Mouse (Mus musculus) induced T-regulatory cell, adult 2 months (primary cell): ENCODE measurements around the gene Slc25a22.

Experiments
- DNase-seq: peaks from one replicate; pipeline ENCODE4 v3.0.0-alpha.2; 2012; ENCODE audit warnings: low read depth

The Slc25a22 gene

GRCm38 (mm10) chr7:141472226-141472625, 34.5 kb upstream of the Slc25a22 start:
- DNase-seq = no peak

GRCm38 (mm10) chr7:141471236-141471635, 33.5 kb upstream of the Slc25a22 start:
- no peak for DNase-seq

- DNase-seq = no peak
Observed at GRCm38 (mm10) chr7:141470637-141470944, 32.9 kb upstream of the Slc25a22 start.

DNA sequence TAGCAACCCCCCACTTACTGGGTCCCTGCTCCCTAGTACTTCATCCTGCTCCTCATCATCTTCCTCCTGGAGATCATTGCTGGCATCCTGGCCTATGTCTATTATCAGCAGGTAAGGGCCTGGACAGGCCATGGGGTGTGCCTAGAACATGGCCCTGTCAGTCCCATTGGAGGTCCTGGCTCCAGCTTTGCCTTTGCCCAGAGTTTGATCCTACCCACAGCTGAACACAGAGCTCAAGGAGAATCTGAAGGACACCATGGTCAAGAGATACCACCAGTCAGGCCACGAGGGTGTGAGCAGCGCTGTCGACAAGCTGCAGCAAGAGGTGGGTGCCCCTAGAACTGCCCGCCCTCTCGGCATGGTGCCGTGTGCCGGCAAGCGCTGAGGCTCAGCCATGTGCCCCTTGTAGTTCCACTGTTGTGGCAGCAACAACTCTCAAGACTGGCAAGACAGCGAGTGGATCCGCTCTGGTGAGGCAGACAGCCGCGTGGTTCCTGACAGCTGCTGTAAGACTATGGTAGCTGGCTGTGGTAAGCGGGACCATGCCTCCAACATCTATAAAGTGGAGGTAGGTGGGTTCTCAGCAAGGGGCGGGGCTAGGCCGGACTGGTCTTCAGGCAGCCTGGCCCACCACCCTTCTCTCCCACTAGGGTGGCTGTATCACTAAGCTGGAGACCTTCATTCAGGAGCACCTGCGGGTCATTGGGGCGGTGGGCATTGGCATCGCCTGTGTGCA, 32.4 kb upstream of the Slc25a22 start:
- no peak for DNase-seq

DNA sequence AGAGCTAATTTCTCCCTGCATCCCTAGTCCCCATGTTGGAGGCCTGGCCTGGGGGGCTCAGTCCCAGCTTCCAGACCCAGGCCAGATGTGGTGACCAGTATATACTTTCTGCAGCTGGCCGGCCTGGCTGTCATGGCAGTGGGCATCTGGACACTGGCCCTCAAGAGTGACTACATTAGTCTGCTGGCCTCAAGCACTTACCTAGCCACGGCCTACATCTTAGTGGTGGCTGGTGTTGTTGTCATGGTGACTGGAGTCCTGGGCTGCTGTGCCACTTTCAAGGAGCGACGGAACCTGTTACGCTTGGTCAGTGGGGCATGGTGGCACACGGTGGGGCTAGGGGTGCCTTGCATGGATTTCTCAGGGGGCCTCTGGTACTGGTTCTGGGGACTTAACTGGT, 31.7 kb upstream of the Slc25a22 start:
- no peak for DNase-seq

DNA sequence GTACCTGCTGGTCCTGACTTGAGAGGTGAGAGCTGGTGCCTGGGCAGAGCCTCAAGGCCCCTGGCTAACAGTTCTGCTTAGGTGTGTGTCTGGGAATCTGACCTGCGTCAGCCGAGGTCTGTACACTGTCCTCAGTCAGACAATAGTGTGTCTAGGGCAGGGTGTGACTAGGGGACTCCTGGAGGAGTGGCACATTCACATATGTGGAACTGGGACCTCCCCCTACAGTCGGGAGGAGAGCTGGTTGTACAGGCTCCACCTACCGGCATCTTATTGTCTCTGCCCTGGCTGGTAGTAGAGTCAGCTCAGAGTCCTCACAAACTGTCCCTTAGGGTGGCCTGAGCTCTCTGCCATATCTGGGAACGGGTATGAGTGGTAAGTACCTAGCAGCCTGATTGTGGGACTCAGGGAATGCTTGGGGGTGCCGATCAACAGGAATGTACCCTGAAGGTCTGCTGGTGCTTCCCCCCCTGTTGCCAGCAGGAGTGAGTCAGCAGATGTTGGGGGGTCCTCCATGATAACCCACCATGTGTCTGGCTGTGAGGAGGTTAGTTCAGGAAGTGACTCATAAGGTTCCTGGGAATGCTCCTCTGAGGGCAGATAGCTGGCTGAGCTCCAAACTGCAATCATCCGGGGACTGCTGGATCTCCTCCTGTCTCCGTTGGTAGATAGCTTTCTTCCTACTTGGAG, 31.0 kb upstream of the Slc25a22 start:
- peak; percentile 75 for DNase-seq

DNA sequence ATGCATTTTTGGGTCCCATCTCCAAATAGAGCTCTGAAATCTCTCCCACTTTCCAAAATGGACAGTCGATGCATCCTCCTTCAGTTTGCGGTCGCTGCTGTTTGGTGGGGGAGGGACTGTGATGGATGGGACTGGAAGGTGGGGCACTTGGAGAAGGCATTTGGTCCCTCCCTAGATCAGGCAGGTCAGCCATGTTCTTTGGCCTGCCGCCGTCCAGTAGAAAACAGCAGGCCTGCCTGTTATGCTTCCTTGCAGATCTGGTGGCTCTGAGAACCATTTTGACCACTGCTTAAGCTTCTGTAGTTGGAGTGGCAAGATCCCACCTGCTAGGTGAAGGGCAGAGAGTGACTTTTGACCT, 30.5 kb upstream of the Slc25a22 start:
- DNase-seq = no peak

DNA sequence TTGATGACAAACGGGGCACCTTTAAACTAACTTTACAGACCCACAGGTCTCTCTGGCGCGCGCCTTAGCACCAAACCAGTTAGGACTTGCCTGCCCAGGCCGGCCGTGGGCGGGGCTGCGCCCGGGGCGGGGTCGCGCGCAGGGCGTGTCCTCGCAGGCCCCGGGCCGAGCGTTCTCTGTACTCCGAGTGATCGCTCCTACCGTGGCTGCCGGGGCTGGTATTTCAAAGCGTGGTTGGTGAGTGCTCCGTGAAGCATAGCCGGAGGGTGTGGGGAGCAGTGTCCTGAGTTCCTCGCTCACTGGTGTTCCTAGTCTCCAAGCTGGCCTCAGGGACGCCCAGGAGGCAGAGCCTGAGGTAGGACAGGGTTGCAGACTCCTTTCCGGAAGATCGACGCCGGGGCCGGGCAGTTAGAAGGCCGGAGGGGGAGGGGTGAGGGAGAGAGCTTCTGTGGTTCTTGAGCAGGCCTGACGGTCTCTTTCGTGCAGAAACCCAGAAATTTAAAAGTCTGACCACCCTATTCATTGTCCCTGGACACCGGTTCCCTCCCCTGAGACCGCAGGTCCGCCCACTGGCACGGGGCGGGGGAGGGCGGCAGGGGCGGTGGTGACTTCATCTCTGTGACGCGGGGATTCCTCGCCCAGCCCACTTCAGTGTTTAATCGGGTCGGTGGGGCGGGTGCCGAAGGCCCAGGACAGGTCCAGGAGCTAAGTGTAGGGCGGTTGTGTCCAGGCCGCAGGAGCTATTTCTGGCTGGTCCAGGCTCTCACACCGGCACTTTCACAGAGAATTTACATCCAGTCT, 29.7 kb upstream of the Slc25a22 start, which contains the start of gene Cd151:
Gene Cd151 (plus strand): TSS at position 163 of the 801 bp plus-strand sequence.
- peak; percentile 87 for DNase-seq

DNA sequence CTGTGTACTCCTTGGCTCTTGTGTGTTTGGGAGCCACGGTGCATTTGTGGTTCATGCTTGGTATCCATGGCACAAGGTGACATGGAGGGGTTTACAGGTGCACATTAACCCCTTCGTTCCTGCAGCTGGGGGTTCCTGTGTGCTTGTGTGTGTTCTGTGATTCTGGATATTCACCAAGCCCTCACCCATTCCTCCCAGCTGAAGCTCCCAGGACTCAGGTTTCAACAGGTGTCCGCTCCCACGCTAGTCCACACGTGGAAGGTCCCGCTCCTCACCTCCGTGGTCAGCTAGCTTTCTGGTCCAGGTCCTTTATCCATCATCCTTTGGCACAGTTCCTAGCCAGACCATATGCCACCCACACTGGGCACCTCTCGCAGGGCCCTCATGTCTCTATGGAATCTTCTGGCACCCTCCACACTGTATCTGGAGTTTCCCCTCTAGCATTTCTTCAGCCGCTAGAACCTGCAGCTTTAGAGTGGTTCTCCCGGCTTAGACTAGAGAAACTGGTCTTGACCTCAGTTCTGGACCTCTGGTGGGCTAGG, 29.0 kb upstream of the Slc25a22 start:
- DNase-seq = no peak

- no peak for DNase-seq
Observed at GRCm38 (mm10) chr7:141466045-141466394, 28.3 kb upstream of the Slc25a22 start.

GRCm38 (mm10) chr7:141465388-141466044, 27.8 kb upstream of the Slc25a22 start:
- DNase-seq = no peak

DNA sequence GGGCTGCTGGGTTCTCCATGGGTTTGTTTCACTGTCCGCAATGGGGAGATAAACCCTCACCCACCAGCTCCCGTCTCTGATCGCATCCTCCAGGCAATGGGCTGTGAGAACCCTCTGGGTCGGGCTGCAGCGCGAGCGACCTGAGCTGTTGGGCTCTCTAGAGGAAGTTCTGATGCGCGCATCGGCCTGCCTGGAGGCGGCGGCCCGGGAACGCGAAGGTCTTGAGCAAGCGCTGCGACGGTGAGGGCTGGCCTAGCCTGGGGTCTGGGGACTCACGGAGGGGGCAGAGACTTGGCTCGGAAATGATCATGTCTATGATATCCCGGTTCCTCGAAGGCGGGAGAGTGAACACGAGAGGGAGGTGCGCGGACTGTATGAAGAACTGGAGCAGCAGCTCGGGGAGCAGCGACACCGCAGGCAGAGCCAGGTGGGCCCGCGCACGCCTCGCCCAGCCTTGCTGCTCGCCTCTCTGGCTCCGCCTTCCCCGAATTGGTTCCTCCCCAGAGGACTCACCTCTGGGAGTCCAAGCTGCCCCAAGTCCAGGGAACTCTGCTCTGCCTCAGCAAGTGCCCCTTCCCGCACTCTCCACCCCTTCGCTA, 27.0 kb upstream of the Slc25a22 start:
- DNase-seq = peak; percentile 47

- no peak for DNase-seq
Observed at GRCm38 (mm10) chr7:141463824-141464602, 26.3 kb upstream of the Slc25a22 start.

- no peak for DNase-seq
Observed at GRCm38 (mm10) chr7:141462333-141462821, 24.7 kb upstream of the Slc25a22 start.

- no peak for DNase-seq
Observed at GRCm38 (mm10) chr7:141461521-141462332, 24.0 kb upstream of the Slc25a22 start.

- no peak for DNase-seq
Observed at GRCm38 (mm10) chr7:141460391-141461113, 22.9 kb upstream of the Slc25a22 start, which contains the start of gene Cracr2b. Gene Cracr2b, plus strand, starts transcription at chr7:141461094.

DNA sequence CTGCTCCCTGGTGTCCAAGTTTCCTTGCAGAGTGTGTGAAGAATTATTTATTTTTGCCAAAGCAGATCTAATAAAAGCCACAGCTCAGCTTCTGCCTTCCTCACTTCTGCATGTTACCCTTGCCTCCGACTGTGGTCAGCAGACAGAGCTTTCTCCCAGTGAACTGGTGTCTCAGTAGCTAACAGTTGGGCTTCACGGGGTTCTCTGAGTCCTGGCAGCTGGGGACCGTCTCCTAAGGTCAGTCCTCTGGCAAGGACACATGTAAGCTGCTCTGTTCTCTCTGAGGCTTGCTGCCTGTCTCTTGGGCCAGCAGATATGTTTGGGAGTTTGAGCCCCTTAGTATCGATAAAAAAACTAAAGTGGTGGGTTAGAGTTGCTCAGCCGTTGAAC, 22.3 kb upstream of the Slc25a22 start:
- no peak for DNase-seq

DNA sequence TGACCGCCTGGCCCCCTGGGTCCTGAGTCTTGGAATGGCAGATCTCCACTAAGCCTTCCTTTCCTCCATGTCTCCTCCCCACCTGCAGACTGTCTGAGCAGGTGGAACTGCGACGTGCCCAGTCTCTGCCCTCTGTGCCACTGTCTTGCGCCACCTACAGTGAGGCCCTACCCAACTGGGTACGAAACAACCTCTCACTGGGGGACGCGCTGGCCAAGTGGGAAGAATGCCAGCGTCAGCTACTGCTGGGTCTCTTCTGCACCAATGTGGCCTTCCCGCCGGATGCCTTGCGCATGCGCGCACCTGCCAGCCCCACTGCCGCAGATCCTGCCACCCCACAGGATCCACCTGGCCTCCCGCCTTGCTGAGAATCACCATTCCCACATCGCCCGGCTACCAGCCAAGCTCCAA, 21.6 kb upstream of the Slc25a22 start:
- no peak for DNase-seq

DNA sequence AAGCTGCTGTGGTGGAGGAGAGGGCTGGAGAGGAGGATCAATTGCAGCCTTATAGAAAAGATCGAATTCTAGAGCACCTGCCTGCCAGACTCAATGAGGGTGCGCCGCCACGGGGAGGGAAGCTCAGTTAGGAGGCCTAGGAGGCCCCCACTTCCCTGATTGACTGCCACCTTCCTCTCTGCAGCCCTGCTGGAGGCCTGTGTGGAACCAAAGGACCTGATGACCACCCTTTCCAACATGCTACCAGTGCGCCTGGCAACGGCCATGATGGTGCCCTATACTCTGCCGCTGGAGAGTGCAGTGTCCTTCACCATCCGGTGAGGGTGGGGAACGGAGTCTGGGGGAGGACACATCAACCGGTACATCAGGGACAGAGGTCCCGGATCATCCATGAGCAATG, 21.0 kb upstream of the Slc25a22 start:
- no peak for DNase-seq
